Mouse (Mus musculus): ENCODE data around the gene Retreg3.

GRCm38 (mm10) chr11:101127075-101127474 lies 7.4 kb upstream of the Retreg3 start:
- TF ChIP-seq CTCF (IDR thresholded peaks at IDR 0.05; ENCODE audit: extremely low read depth, insufficient read depth, insufficient read length, insufficient replicate concordance) (no peak), POLR2A (IDR thresholded peaks at IDR 0.05; ENCODE audit: low read depth, low read length) (no peak)
